Mouse (Mus musculus) heart, embryonic 10.5 days (tissue): Measurements from ENCODE around the gene Fermt1. TPM values are rescaled to one million over a fixed set of nuclear protein-coding genes. Genes with fewer than 3 reads are reported as not detected.

Experiments
- DNase-seq: peaks from one replicate; pipeline ENCODE4 v3.0.0-alpha.2; 2017; ENCODE audit warnings: low spot score
- H3K27ac ChIP-seq: fragments of 300-500 bp; sonication (generic); 2 replicates; pipeline ENCODE4 v1.5.1; 2016; ENCODE audit warnings: mild to moderate bottlenecking
- H3K27me3 ChIP-seq: fragments of 300-500 bp; sonication (generic); 2 replicates; pipeline ENCODE4 v1.6.1; 2016; ENCODE audit warnings: mild to moderate bottlenecking; ENCODE audit not compliant: poor library complexity, insufficient read depth, severe bottlenecking
- H3K36me3 ChIP-seq: fragments of 300-500 bp; sonication (generic); 2 replicates; pipeline ENCODE4 v1.6.1; 2016; ENCODE audit warnings: mild to moderate bottlenecking, moderate library complexity
- H3K4me1 ChIP-seq: fragments of 300-500 bp; sonication (generic); 2 replicates; pipeline ENCODE4 v1.6.1; 2016; ENCODE audit warnings: mild to moderate bottlenecking
- H3K4me3 ChIP-seq: fragments of 300-500 bp; sonication (generic); 2 replicates; pipeline ENCODE4 v1.5.1; 2016; ENCODE audit warnings: mild to moderate bottlenecking, moderate library complexity
- H3K9me3 ChIP-seq: fragments of 300-500 bp; sonication (generic); 2 replicates; pipeline ENCODE4 v1.6.1; 2016; ENCODE audit warnings: mild to moderate bottlenecking, moderate library complexity
- WGBS: fragments of 180-500 bp; shearing (Covaris S2); methylation state at CpG from one replicate; pipeline ENCODE4 v1.1.7; 2016; 5-methylcytosine and 5-hydroxymethylcytosine counted together
- polyA plus RNA-seq: library from polyadenylated mRNA; unstranded; fragments of >200 nt; fragmentation: Nextera tagmentation; extraction: Ambion mirVana; gene quantifications from 2 replicates; pipeline ENCODE4 v1.2.1, GENCODE M21; 2016

The Fermt1 gene
- polyA plus RNA-seq, 1 experiment from 2014 or later: 5.6 TPM

DNA sequence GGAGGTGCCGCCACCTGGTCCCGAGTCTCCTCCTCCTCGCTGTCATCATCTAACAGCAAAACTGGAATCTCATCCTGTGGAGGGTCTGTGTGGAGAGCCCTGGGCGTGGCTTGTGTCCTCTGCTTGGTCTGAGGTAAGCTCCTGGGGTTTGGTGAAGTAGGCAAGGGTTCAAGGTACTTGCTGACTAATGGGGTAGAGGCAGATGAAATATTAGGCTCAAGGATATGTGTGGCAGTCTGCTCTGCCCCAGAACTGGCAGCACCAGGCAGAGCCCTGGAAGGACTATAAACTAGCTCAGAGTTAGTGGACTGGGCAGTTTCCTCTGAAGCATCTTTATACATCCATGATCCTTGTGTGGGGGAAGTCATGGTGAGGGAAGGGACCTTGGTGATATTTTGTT is 75.4 kb downstream of the Fermt1 start:
- WGBS: 73% methylated on average over 4 of the region's 4 CpGs

GRCm38 (mm10) chr2:132869682-132870081 is 76.0 kb downstream of the Fermt1 start:
- no peak for DNase-seq
- no peaks in the 10 kb centered on the region for H3K27me3 ChIP-seq
- H3K4me1 ChIP-seq: 0 out of 2 replicates have a peak, but pooled peaks cover 2% of the 10 kb centered on the region
- no peak overlapping the region for H3K27ac ChIP-seq
- H3K9me3 ChIP-seq: no peaks in the 10 kb centered on the region
- no peak overlapping the region for H3K4me3 ChIP-seq
- H3K36me3 ChIP-seq: peaks cover 16% of the 10 kb centered on the region
- WGBS: 82% methylated on average over 5 of the region's 5 CpGs

More for the DNA sequence above, 75.4 kb downstream of the Fermt1 start:
- Histone ChIP-seq H3K36me3 (peaks cover 19% of the 10 kb centered on the region), H3K27ac (no peak overlapping the region), H3K4me3 (no peak overlapping the region), H3K4me1 (0 out of 2 replicates have a peak, but pooled peaks cover 2% of the 10 kb centered on the region), H3K9me3 (no peaks in the 10 kb centered on the region), H3K27me3 (no peaks in the 10 kb centered on the region)
- DNase-seq: no peak

GRCm38 (mm10) chr2:132867521-132867920 is 78.2 kb downstream of the Fermt1 start:
- no peak overlapping the region for H3K27ac ChIP-seq
- no peaks in the 10 kb centered on the region for H3K27me3 ChIP-seq
- no peak for DNase-seq
- no peaks in the 10 kb centered on the region for H3K9me3 ChIP-seq
- H3K4me1 ChIP-seq: no peaks in the 10 kb centered on the region
- WGBS: 70% methylated on average over 5 of the region's 5 CpGs
- H3K36me3 ChIP-seq: peaks cover 20% of the 10 kb centered on the region
- no peak overlapping the region for H3K4me3 ChIP-seq

DNA sequence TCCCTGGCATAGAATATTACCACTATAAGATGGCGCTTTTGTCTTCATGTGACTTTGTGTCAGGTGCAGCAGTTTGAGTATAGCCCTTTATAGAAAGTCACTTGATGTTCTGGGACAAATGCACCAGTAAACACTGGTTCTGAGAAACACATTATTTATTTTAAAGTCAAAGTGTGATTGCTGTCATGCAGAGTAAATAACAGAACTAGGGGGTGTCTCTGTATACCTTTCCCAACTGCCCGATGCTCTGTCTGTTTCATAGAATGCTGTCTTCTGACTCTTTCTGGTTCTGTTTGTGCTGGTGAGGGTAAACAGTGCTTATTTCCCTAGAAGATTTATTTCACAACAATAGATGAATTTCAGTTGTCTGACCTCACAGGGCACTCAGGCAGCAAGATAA is 82.4 kb downstream of the Fermt1 start:
- DNase-seq: no peak
- Histone ChIP-seq H3K4me3 (no peak overlapping the region), H3K27me3 (no peaks in the 10 kb centered on the region), H3K27ac (no peak overlapping the region), H3K36me3 (peaks cover 20% of the 10 kb centered on the region), H3K9me3 (no peaks in the 10 kb centered on the region), H3K4me1 (no peaks in the 10 kb centered on the region)
- WGBS: 90% methylated on average over 2 of the region's 2 CpGs

DNA sequence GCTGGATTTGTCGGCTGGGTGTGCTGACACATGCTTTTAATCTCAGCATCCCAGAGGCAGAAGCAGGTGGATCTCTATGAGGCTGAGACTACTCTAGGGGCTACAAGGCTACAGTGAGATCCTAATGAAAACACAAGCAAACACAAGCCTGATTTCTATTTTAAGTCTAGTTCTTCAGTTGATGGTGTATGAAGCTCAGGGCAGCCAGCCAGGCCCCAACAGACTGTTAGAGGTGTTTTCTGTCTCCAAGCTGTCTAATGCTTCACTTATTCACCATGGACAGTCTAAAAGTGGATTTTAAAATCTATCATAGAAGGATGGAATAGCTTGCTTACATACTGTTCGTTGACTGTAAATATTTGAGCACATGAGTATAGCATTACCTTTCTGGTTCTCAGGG is 84.2 kb downstream of the Fermt1 start:
- WGBS: 94% methylated on average over 2 of the region's 2 CpGs
- H3K4me1 ChIP-seq: no peaks in the 10 kb centered on the region
- no peak overlapping the region for H3K4me3 ChIP-seq
- H3K27ac ChIP-seq: no peak overlapping the region
- H3K9me3 ChIP-seq: no peaks in the 10 kb centered on the region
- H3K36me3 ChIP-seq: peaks cover 15% of the 10 kb centered on the region
- DNase-seq: no peak
- H3K27me3 ChIP-seq: no peaks in the 10 kb centered on the region

GRCm38 (mm10) chr2:132860435-132860834 is 85.3 kb downstream of the Fermt1 start:
- H3K27me3 ChIP-seq: no peaks in the 10 kb centered on the region
- no peak for DNase-seq

DNA sequence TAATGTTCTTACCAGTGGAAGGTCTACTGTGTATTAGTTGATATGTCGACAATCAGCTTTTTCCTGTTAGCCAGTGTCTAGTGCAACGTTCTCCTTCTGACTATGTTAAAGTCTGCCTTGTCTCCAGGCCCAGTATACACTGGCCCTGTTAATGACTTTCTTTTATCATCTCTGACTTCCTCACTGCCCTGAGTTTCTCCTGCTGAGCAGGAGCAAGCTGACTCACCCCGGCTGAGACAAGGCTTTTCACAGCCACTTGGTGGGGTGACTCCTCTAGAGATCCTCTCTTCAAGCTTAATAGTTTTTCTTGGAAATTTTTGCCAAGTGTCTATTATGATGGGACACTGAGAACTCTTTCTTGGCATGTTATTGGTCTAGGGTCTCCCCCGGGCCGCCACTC is 89.4 kb downstream of the Fermt1 start:
- 66% methylated on average over 5 of the region's 5 CpGs for WGBS
- Histone ChIP-seq H3K27ac (no peak overlapping the region), H3K4me1 (no peaks in the 10 kb centered on the region), H3K27me3 (no peaks in the 10 kb centered on the region), H3K36me3 (peaks cover 10% of the 10 kb centered on the region), H3K4me3 (no peak overlapping the region), H3K9me3 (no peaks in the 10 kb centered on the region)
- DNase-seq: no peak

More at GRCm38 (mm10) chr2:132860435-132860834, 85.3 kb downstream of the Fermt1 start:
- Histone ChIP-seq H3K27ac (no peak overlapping the region), H3K9me3 (no peaks in the 10 kb centered on the region), H3K36me3 (peaks cover 10% of the 10 kb centered on the region; the same call in 1 of the 2 replicates), H3K4me1 (no peaks in the 10 kb centered on the region), H3K4me3 (no peak overlapping the region)

Other genes with a start within 250 kb of the Fermt1 start
- gene Chgb, start 164.6 kb downstream of the Fermt1 start, polyA plus RNA-seq: 0.05 and 0.34 TPM in 2 replicates
- gene Trmt6, start 129.9 kb downstream of the Fermt1 start, polyA plus RNA-seq: 26.6 and 35.3 TPM in 2 replicates
- 17.2 and 19.6 TPM in 2 replicates for gene Mcm8, start 129.8 kb downstream of the Fermt1 start, polyA plus RNA-seq
- 9.5 and 16.3 TPM in 2 replicates for gene Crls1, start 99.2 kb downstream of the Fermt1 start, polyA plus RNA-seq
- gene Lrrn4, start 65.0 kb downstream of the Fermt1 start, polyA plus RNA-seq: 32.6 and 32.7 TPM in 2 replicates